Comparison of ENCODE assay signal across 1 mouse cellular context in the genomic region with DNA sequence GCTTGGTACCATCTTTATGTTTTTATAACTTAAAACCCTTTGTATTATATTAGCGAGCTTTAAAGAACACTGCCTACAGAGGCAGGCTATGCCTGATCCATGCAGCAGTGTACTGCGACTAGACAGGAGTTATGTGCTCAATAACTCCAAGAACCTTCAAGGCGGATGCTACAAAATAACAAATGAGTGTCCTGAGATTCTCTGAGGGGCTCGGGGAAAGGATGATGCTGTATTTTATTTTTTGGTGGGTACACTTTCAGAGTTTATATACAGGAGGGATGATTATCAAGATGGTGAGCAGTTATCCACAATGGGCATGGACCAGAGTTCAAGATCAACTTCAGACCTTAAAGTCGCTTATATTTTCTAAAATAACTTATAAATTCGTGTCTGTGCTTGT.
TF ChIP-seq lines count a peak whose summit lies in the region.

No protein-coding gene starts in this region.

TF ChIP-seq in MEL, 35 proteins besides CTCF, POLR2A, EP300 and RAD21:
- TF ChIP-seq GABPA (IDR thresholded peaks at IDR 0.05; ENCODE audit: low read depth, low read length) (no peak), ELF1 (IDR thresholded peaks at IDR 0.05; ENCODE audit: low read depth, low read length) (no peak), GATA1 (IDR thresholded peaks at IDR 0.05; ENCODE audit: low read depth, low read length) (no peak), RCOR1 (IDR thresholded peaks at IDR 0.05; ENCODE audit: low read depth, low read length) (no peak), MYB (IDR thresholded peaks at IDR 0.05; ENCODE audit: low read depth, low read length) (no peak), BHLHE40 (IDR thresholded peaks at IDR 0.05; ENCODE audit: borderline replicate concordance, low read depth, low read length) (no peak), ZKSCAN1 (IDR thresholded peaks at IDR 0.05; ENCODE audit: low read depth, low read length) (no peak), ZMIZ1 (IDR thresholded peaks at IDR 0.05; ENCODE audit: low read depth, low read length) (no peak), MAFK (IDR thresholded peaks at IDR 0.05; ENCODE audit: borderline replicate concordance, low read depth, low read length) (no peak), ZC3H11A (IDR thresholded peaks at IDR 0.05; ENCODE audit: low read depth, low read length) (no peak), USF2 (IDR thresholded peaks at IDR 0.05; ENCODE audit: borderline replicate concordance in 1 of 2, insufficient read depth in 1 of 2, low read depth in 1 of 2, low read length in 2 of 2) (no peak), MEF2A (IDR thresholded peaks at IDR 0.05; ENCODE audit: extremely low read depth, insufficient replicate concordance, low read depth, low read length, poor library complexity, severe bottlenecking) (no peak), KAT2A (conservative IDR thresholded peaks at IDR 0.05; ENCODE audit: low read depth, low read length) (no peak), POLR2AphosphoS5 (IDR thresholded peaks at IDR 0.05; ENCODE audit: borderline replicate concordance, low read depth, low read length) (no peak)
